In genomic region chr12:69171307-69171706, GRCm38 (mm10) we compare ENCODE assay signal across 16 mouse cellular contexts. TPM values are rescaled to one million over a fixed set of nuclear protein-coding genes. Genes with fewer than 3 reads are reported as not detected.
"Had no signal": no experiment of that assay in that cellular context is flagged by ENCODE, and none has a peak within 500 bp of the region (broad histone marks: within the 10 kb centered on the region; RNA-seq: fewer than 3 reads in every experiment).

No protein-coding gene starts in this region.

- H3K9me3 ChIP-seq: midbrain, embryonic 13.5 days; neural tube, embryonic 13.5 days had no signal

- H3K27ac ChIP-seq: liver, embryonic 14.5 days; midbrain, embryonic 13.5 days; neural tube, embryonic 13.5 days had no signal

- H3K4me2 ChIP-seq: lung, embryonic 14.5 days; midbrain, embryonic 11.5 days; midbrain, embryonic 13.5 days; neural tube, embryonic 13.5 days had no signal

- H3K9ac ChIP-seq: lung, embryonic 14.5 days; midbrain, embryonic 13.5 days; neural tube, embryonic 13.5 days had no signal

- H3K36me3 ChIP-seq: midbrain, embryonic 13.5 days; neural tube, embryonic 13.5 days had no signal

- DNase-seq: lung, adult 18-20 months; lung, embryonic 14.5 days; lung, postnatal 10 days; lung, postnatal 4 days; right cerebral cortex, postnatal 14 days; thymus, adult 18-20 months; thymus, postnatal 25 days; thymus, postnatal 4 days had no signal

- H3K4me3 ChIP-seq: midbrain, embryonic 13.5 days; myocyte; neural tube, embryonic 13.5 days had no signal

- H3K27me3 ChIP-seq: midbrain, embryonic 13.5 days; neural tube, embryonic 13.5 days had no signal

- ATAC-seq: midbrain, embryonic 13.5 days; midbrain, embryonic 16.5 days had no signal

RNA-seq across cellular contexts. Expression of gene Lrr1, which starts 2.7 kb away (rescaled TPM):
- total RNA-seq: liver, adult 2 months; neutrophil, adult 5-6 weeks had no signal
- polyA plus RNA-seq: liver, adult 2 months had no signal
